Mouse (Mus musculus) right cerebral cortex, postnatal 10 days (tissue): ENCODE measurements at regions not wholly inside any gene's neighbourhood (a gene's known extent, or its start where the extent isn't known, plus 50 kb on each side); places are given as distances from the start of the nearest gene placed in this dataset.
A peak's percentile ranks its signal among the peaks of the same experiment; 100 is the strongest.

Experiments used
- DNase-seq, 2 experiments: peaks; one replicate each; pipeline ENCODE4 v3.0.0; 2021; ENCODE audit warnings: low spot score in 2 of 2

DNA sequence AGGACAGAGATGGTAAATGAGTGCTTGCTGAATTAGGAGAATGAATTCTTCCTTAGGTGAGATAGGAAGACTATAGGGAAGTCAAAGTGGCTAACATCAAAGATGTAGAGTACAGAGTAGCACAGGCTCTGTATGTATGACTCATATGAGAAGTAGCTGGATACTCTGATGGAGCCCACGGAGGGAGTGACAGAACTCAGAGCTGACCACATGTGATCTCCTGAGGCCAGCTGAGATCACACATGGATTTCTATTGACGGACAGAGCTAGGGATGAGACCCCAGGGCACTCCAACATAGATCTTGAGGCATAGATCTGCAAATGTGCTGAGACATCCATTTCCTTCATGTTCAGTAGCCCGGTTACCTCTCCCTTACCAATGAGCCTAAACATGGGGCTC is 66.0 kb downstream of the Cops8 start:
- no peak for DNase-seq

DNA sequence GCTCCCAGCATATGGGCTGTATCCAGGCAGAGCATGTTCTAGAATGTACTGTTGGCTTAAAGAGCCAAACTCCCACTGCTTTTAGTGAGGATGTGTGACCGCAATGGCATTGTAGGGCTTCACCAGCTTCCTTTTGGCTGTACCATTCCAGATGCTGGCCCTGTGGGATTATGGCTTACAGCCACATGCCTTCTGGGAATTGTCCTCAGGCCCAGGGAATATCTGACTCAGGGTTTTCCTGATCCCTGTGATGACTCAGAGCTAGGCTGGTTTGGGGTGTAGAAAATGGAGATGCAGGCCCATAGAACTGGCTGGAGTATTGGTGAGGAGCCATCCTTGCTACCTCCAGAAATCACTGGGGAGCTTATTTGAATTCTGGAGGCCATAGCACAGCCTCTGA is 66.5 kb downstream of the Cops8 start:
- DNase-seq, result no peak

DNA sequence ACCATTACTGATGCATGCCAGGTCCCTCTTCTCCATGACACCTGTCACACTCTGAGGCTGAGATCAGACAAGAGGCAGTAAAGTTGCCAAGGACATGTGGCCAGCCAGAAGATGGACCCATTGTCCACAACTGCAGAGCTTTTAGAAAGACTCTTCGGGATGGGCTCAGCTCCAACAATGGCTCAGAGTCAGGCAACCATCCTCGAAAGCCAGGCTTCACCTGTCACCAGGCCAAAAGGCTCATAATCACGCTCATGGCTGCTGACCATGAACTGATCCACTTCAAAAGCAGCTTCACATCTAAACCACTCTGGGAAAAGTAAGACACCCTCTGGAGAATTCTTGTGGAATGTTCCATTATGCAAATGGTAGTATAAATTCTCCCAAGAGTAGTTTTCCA is 67.6 kb downstream of the Cops8 start:
- no peak for DNase-seq

DNA sequence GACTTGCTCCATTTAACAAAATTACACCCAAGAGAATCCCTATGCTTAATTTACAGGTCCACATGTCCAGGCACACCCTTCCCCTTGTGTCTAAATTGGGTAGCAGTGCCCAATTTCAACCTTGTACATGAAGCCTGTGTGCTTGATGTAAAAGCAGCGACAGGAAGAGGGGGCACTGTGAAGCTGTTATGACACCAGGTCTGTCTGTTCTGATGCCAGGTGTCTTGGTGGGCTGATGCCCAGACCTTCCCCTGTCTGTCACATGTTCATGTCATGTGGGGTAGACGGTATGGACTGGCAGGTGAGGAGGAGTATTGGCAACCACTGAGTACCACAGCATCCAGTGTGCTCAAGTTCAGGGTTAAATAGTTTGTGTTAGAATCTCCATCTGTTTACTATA is 71.0 kb downstream of the Cops8 start:
- no peak for DNase-seq

DNA sequence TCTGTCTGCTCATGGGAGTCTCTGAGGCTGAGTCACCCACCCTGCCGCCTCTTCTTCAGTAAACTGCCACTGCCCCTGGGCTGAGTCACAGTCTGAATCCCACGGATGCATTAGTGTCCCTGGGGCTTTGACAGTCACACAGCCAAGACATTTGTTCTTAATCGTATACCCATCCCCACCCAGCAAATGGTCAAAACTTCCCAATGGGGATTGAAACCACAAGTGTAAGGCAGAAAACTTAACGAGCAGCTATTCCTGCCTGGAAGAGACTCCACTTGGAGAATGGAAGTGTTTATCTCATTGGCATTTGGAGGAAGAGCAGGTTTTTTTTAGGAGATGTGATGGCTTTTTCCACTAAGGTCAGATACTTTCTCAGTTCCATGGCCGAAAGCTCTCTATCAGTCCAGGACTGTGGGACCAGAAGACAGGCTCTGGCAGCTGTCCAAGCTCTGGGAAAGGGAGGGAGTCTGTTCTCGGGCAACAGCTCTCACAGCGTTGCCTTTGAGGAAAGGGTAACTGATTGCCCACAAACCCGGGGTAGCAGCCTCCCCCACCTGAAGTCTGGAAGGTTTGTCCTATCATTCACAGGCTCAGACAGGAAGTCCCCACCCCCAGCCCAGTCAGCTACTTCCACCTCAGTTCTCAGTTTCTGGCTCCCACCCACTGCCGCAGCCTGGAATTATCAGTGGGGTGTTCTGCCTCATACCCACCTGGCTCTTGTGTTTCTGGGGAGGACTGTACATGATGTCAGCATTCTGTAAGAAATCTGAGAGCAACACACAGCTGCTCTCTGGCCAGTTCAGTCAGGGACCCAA is 73.6 kb downstream of the Cops8 start:
- peak in 1 of 2 experiments; percentile 63 for DNase-seq

DNA sequence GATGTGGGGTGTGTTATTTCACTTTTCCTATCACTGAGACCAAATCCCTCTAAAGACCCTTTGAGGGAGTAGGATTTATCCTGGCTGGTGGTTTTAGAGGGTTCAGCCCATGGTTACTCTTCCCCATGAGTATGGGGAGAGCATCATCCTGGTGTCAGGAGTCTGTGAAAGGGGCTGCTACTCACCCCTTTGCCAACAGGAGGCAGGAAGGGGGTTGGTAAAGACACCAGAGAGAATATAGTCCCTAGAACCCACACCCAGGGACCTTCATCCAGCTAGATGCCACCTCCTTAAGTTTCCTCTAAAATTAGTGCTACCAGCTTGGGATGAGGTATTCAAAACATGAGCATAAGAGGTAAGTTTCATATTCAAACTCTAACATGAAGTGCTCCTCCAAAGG is 74.4 kb downstream of the Cops8 start:
- no peak for DNase-seq

DNA sequence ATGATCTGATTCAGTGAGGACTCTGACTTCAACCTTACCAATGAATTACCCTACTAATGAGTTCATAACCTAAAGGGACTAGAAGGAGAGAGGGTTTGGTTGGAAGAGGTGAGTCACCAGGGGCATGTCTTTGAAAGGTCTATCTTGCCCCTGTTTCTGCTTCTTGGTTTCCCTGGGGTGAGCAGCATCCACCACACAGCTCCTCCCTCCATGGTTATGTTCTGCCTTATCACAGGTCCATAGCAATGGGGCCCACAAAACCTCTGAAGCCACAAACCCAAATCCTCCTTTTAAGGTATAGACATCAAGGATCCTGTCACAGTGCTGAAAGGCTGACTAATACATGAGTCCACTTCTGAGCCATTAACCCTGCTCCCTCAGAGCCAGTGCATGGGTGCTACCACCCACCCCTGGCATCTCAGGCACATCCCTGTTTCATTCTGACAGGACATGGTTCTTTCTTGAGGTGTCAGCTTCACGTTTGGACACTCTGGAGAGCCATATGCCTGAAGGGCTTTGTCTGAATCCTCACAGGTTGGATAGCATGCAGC is 74.9 kb downstream of the Cops8 start:
- DNase-seq, result no peak

- DNase-seq, result no peak
These were observed 75.6 kb downstream of the Cops8 start for GRCm38 (mm10) chr1:90678416-90678815.

DNA sequence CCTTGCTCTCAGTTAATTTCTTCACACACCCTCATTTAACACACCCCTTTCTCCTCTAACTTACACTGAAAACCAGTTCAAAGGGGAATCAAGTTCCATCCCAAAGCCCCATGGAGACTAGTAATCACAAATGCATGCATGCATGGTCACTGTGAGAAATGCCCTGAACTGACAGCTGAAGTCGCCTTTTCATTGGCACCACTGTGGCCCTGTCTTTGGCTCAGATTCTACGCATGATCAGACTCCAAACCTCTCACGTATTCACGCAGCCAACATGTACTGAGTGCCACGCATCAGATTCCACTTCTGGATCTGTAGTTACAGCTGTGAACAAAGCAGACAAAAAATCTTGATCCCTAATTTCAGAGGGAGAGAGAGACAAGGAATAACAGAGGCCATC is 85.3 kb downstream of the Cops8 start:
- no peak for DNase-seq

DNA sequence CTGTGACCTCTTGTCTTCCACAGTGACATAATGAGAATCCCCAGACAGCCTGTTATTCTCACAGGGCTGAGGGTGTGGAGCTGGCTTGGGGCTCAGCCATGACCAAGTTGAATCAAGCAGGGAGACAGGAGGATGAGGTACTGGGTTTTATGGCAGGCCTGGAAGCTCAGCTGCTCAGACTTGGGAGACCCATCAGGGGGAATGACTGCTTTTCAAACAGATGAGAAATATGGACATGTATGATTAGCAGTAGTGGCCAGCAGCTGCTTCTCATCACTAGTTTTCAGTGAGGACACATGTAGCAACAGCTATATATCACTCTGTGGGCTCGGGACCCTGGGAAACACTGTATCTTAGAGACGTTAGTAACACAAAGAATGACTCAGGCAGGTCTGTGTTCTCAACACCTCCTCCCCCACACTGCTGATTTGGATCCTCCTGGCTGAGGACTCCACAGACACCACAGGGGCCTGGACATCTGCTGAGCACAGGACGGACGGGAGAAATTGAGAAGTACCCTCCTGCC is 87.9 kb downstream of the Cops8 start:
- DNase-seq, result peak; percentile 41 to 59

DNA sequence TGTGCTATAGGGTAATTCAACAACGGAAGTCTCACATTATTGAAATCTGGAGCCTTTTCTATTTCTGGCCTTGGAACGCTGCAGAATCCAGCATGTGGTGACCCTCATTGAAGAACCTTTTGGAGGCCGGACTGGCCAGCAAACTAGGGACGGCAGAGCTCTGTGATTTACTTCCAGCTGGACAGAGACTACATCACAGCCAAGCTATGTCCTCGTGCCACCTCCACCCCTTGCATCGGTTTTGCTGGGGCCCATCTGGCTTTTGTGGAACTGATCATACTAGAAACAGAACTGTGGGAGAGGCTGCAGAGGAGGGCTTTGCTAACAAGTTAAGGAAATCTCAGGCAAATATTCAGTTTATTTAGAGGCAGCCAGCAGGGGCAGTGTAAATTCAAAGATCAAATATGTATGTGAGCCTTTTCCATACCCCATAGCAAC is 88.4 kb downstream of the Cops8 start:
- peak; percentile 32 to 58 for DNase-seq

- no peak for DNase-seq
These were observed 90.1 kb downstream of the Cops8 start for GRCm38 (mm10) chr1:90692851-90693250.

- no peak for DNase-seq
These were observed 92.0 kb downstream of the Cops8 start for GRCm38 (mm10) chr1:90694761-90695160.

- no peak for DNase-seq
These were observed 92.5 kb downstream of the Cops8 start for GRCm38 (mm10) chr1:90695166-90695749.

GRCm38 (mm10) chr1:90696000-90696399 is 93.2 kb downstream of the Cops8 start:
- DNase-seq, result no peak

DNA sequence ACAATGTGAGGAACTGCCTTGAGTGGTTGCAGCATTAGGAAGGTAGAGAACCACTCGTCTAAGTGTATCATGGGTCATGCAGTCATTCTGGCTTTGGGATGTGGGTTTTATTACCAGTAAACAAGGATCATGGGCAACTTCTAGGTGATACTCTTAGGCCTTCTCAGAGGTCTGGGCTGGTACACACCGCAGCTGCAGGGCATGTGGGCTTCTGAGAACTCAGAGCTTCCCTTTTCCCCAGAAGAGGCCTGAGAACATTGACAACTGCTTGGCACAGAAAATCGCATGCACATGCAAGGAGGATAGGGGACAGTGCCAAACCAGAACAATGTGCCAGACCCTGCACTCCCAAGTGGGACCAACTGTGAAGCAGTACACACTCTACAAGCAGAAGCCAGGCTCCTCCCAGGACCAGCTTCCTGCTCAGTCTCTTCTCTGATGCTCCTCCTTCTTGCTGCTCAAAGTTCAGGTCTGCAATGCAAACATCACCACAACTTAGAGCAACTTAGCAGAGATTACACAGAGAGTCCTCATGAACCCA is 94.3 kb downstream of the Cops8 start:
- DNase-seq, result no peak

DNA sequence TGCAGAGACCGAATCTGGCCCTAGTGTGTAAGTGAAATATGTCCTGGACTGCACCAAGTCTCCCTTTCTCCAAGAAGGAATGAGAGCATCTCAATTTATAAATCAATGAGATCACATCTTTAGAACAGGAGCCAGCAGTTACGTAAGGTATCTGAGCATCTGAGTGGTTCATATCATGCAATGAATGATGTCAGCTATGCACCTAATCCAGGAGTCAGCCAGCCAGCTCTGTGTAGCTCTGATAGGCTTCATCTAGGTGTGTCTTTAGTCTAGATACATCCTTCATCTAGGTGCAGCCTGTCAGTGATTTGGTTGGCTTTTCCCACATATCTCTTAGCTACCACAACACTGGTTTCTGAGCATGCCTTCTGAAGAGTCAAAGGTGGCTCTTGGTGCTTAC is 95.8 kb downstream of the Cops8 start:
- no peak for DNase-seq

- no peak for DNase-seq
These were observed 99.0 kb downstream of the Cops8 start for GRCm38 (mm10) chr1:90701756-90702155.

DNA sequence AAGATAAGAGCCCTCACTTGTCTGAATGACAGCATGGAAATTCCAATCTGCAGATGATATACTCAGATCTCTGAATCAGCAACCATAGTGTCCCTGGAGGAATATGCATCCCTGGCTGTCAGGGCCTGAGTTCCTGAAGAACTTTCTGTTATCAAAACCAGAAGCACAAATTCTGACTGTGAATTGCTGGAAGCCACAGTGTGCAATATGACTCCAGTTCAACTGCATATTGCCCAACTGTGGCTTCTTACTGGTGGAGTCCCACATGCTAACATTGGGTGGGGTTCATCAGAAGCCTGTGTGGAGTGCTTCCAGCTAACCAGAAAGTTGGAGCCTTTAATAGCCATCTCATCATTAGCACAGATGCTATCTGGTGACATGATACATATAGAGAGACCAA is 103.6 kb downstream of the Cops8 start:
- no peak for DNase-seq

DNA sequence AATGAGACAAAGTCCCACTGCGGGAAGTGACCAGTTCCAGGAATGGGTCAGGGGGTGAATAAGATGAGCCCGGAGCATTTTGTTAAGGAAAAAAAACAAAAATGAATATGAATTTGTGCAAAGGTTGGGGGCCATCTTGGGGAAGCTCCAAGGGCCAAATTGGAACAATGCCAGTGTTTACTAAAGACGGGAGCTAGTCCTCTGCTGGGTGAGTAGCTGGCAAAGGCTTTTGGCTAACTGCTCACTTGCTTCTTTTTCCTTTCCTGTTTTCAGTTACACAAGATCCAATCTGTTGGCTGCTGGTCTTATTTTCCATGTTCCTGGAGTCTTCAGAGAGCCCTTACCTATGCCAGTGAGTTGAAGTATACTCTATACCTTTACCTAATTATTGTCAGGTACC is 107.0 kb downstream of the Cops8 start:
- DNase-seq, result no peak

- no peak for DNase-seq
These were observed 107.8 kb downstream of the Cops8 start for GRCm38 (mm10) chr1:90710566-90710965.

GRCm38 (mm10) chr1:90711103-90711502 is 108.3 kb downstream of the Cops8 start:
- DNase-seq, result no peak
